Mouse (Mus musculus) spleen, postnatal 0 days (tissue): ENCODE measurements around the gene Olfr340. TPM values are rescaled to one million over a fixed set of nuclear protein-coding genes. Genes with fewer than 3 reads are reported as not detected.

Source experiments
- polyA plus RNA-seq: library from polyadenylated mRNA; unstranded; fragments of >200 nt; fragmentation: Nextera tagmentation; extraction: Ambion mirVana; gene quantifications from 2 replicates; pipeline ENCODE4 v1.2.1, GENCODE M21; 2015

Olfr340 gene
- not detected in 2 replicates for polyA plus RNA-seq

GRCm38 (mm10) chr2:36452287-36452686 lies at the start of gene Olfr340:
Olfr340 (plus strand) TSS chr2:36452587.

GRCm38 (mm10) chr2:36418647-36419046 lies 33.7 kb upstream of the Olfr340 start, which contains the start of gene Olfr339:
Olfr339 (plus strand) TSS chr2:36418947.

GRCm38 (mm10) chr2:36482368-36482767 lies 30.0 kb downstream of the Olfr340 start, which contains the start of gene Olfr341:
Olfr341 (minus strand) TSS chr2:36482468.

Other genes with a start within 250 kb of the Olfr340 start
- 22.1 and 33.1 TPM in 2 replicates for gene Ptgs1, start 222.2 kb upstream of the Olfr340 start, polyA plus RNA-seq
- not detected in 2 replicates for gene Olfr338, start 79.1 kb upstream of the Olfr340 start, polyA plus RNA-seq
- gene Olfr339, start 33.6 kb upstream of the Olfr340 start, polyA plus RNA-seq: not detected in 2 replicates
- not detected in 2 replicates for gene Olfr341, start 29.9 kb downstream of the Olfr340 start, polyA plus RNA-seq
- not detected in 2 replicates for gene Olfr342, start 72.4 kb downstream of the Olfr340 start, polyA plus RNA-seq
- gene Olfr344, start 114.1 kb downstream of the Olfr340 start, polyA plus RNA-seq: not detected in 2 replicates
- gene Olfr345, start 187.5 kb downstream of the Olfr340 start, polyA plus RNA-seq: not detected in 2 replicates
- gene Olfr346, start 233.2 kb downstream of the Olfr340 start, polyA plus RNA-seq: not detected in 2 replicates